21 mouse cellular contexts compared by ENCODE assay signal in genomic region chr5:137679726-137680125, GRCm38 (mm10). TPM values are rescaled to one million over a fixed set of nuclear protein-coding genes. Genes with fewer than 3 reads are reported as not detected.
"Had no signal": no experiment of that assay in that cellular context is flagged by ENCODE, and none has a peak within 500 bp of the region (broad histone marks: within the 10 kb centered on the region; RNA-seq: fewer than 3 reads in every experiment).

No protein-coding gene starts in this region.

- DNase-seq: kidney, adult 11 months; layer of hippocampus, adult 9-11 months; lung, adult 18-20 months; lung, postnatal 14 days; right cerebral cortex, adult 18-20 months; right cerebral cortex, postnatal 14 days; right cerebral cortex, postnatal 4 days; thymus, adult 18-20 months; thymus, postnatal 36 days had no signal

- ATAC-seq: hindbrain, postnatal 0 days; inflammation-experienced regulatory T-cells, adult 6 months; midbrain, embryonic 15.5 days had no signal

- H3K4me2 ChIP-seq: limb, embryonic 15.5 days; midbrain, embryonic 12.5 days; midbrain, embryonic 15.5 days; neural tube, embryonic 12.5 days; neural tube, embryonic 15.5 days had no signal

- H3K36me3 ChIP-seq: limb, embryonic 15.5 days; midbrain, embryonic 15.5 days; neural tube, embryonic 12.5 days had no signal

- H3K4me3 ChIP-seq: layer of hippocampus, adult 2 months; limb, embryonic 15.5 days; midbrain, embryonic 12.5 days; midbrain, embryonic 15.5 days; neural tube, embryonic 12.5 days; neural tube, embryonic 15.5 days had no signal

- H3K27ac ChIP-seq: hindbrain, postnatal 0 days; kidney, postnatal 0 days; layer of hippocampus, adult 2 months; limb, embryonic 15.5 days; macrophage; midbrain, embryonic 12.5 days; midbrain, embryonic 15.5 days; neural tube, embryonic 12.5 days; neural tube, embryonic 15.5 days had no signal

- H3K9me3 ChIP-seq: limb, embryonic 15.5 days; midbrain, embryonic 12.5 days; midbrain, embryonic 15.5 days; neural tube, embryonic 12.5 days; neural tube, embryonic 15.5 days had no signal

- H3K27me3 ChIP-seq: limb, embryonic 15.5 days; midbrain, embryonic 12.5 days; midbrain, embryonic 15.5 days; neural tube, embryonic 12.5 days; neural tube, embryonic 15.5 days had no signal

- H3K9ac ChIP-seq: limb, embryonic 15.5 days; midbrain, embryonic 12.5 days; midbrain, embryonic 15.5 days; neural tube, embryonic 12.5 days; neural tube, embryonic 15.5 days had no signal

RNA-seq across cellular contexts. Expression of gene Irs3, which starts 34.2 kb away (rescaled TPM):
- total RNA-seq: layer of hippocampus, postnatal 25 days; megakaryocyte, adult 5-6 weeks had no signal
- polyA plus RNA-seq: inflammation-experienced regulatory T-cells, adult 6 months had no signal
